Mouse (Mus musculus): ENCODE measurements around the gene Clgn.

GRCm38 (mm10) chr8:83351315-83351714, 38.4 kb upstream of the Clgn start:
- TF ChIP-seq POLR2A (IDR thresholded peaks at IDR 0.05; ENCODE audit: low read depth, low read length), result no peak
- TF ChIP-seq NELFE (IDR thresholded peaks at IDR 0.05; ENCODE audit: low read depth, low read length), result no peak
- TF ChIP-seq CTCF (conservative IDR thresholded peaks at IDR 0.05 in 1 of 2, IDR thresholded peaks at IDR 0.05 in 1 of 2; ENCODE audit: low read depth in 2 of 2, low read length in 2 of 2), result no peak
- TF ChIP-seq GABPA (IDR thresholded peaks at IDR 0.05; ENCODE audit: insufficient replicate concordance, low read depth, low read length), result no peak

Data from CH12.LX (cell line).